Mouse (Mus musculus): ENCODE measurements around the gene Parm1. TPM values are rescaled to one million over a fixed set of nuclear protein-coding genes. Genes with fewer than 3 reads are reported as not detected.

The Parm1 gene
- total RNA-seq, 2 experiments from 2014 or later = 31.8 to 35.7 TPM

DNA sequence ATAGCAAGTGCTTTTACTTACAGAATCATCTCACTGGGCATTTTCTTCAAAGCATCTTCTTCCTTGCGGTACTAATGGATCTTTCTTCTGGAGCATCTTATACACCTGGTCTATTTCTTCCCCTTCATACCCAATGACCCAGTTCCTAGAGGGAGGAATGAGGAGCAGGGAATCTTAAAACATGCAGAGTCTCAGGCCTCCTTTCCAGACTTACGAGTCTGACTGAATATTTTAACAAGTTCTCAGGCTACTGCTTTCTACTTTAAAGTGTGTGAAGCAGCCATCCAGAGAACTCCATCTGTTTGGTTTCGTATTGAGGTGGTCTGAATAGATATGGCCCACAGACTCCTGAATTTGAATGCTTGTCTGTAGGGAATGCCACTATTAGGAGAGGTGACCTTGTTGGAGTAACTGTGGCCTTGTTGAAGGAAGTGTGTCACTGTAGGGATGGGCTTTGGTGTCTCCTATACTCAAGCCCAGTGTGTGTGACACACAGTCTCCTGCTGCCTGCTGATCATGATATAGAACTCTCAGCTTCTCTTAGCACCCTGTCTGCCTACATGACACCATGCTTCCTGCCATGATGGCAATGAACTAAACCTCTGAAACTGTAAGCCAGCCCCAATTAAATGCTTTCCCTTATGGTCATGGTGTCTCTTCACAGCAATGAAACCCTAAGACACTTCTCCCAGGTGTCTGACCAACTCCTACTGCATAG lies 137.1 kb downstream of the Parm1 start:
- no peak for DNase-seq

- no peak for DNase-seq
Measured at GRCm38 (mm10) chr5:91655263-91655662, 137.8 kb downstream of the Parm1 start.

GRCm38 (mm10) chr5:91662715-91663114 lies 145.3 kb downstream of the Parm1 start:
- no peak for DNase-seq

DNA sequence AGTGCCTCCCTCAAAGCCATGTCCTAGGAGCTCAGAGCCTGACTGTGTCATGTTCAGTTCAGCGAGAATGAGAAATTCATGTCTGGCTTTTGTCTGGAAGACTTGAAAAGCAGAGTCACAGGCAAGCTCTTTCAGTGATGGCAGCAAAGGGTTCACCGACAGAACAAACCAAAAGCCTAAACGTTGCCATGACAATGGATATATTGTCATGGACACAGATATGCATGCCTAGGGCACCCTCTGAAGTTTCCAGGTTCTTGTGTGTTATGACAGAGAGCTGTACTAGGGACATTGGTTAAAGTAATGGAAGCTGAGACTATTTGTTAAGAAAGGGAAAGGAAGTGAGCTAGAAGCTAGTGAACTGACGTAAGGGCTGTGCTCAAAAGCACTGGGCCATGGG lies 149.7 kb downstream of the Parm1 start:
- no peak for DNase-seq

DNA sequence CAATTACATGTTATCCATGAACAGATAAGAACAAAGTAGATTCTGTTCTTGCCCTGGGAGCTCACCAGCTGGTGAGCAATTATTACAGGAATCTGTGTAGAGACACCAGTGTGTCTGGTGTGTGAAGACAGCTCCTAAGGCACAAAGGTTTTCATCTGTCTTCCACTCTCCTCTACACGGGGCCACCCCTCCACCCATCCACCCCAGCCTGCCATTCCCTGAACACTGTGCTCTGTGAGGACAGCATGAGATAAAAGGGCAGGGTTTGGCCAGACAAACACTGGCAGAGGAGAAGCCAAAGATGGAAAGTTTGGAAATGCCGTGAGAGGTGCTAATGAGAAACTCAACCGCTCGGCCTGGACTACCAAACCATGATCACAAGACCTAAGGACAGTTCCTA lies 151.8 kb downstream of the Parm1 start:
- DNase-seq = no peak

Other genes starting within 250 kb of the Parm1 start
- gene Btc, start 114.6 kb upstream of the Parm1 start, total RNA-seq (2021) = 1 to 10 TPM; 2.2 to 6.4 TPM